Mouse (Mus musculus) hindbrain, embryonic 16.5 days (tissue): ENCODE measurements around the gene Lrtm2. TPM values are rescaled to one million over a fixed set of nuclear protein-coding genes. Genes with fewer than 3 reads are reported as not detected.
A peak's percentile ranks its signal among the peaks of the same experiment; 100 is the strongest.

ENCODE experiments used
- ATAC-seq: fragments of 200-750 bp; cut with Nextera tagmentation; 2 replicates; pipeline ENCODE4 v1.8.0; 2017; ENCODE audit warnings: moderate TSS enrichment, moderate library complexity
- H3K27ac ChIP-seq: fragments of 300-500 bp; sonication (generic); 2 replicates; pipeline ENCODE4 v1.5.1; 2014; ENCODE audit warnings: low read depth, mild to moderate bottlenecking, control low read depth, low read length, moderate library complexity
- H3K27me3 ChIP-seq: fragments of 300-500 bp; sonication (generic); replicated peaks from 2 replicates; pipeline ENCODE4 v1.6.1; 2014; ENCODE audit warnings: low read length; ENCODE audit not compliant: control insufficient read depth, insufficient read depth
- H3K36me3 ChIP-seq: fragments of 300-500 bp; sonication (generic); 2 replicates; pipeline ENCODE4 v1.6.1; 2014; ENCODE audit warnings: mild to moderate bottlenecking, low read length, moderate library complexity, mixed read lengths; ENCODE audit not compliant: control insufficient read depth, insufficient read depth
- H3K4me1 ChIP-seq: fragments of 300-500 bp; sonication (generic); 2 replicates; pipeline ENCODE4 v1.6.1; 2014; ENCODE audit warnings: low read depth, low read length; ENCODE audit not compliant: control insufficient read depth, insufficient read depth
- H3K4me2 ChIP-seq: fragments of 300-500 bp; sonication (generic); 2 replicates; pipeline ENCODE4 v1.6.1; 2014; ENCODE audit warnings: mild to moderate bottlenecking, low read length, control low read depth, moderate library complexity
- H3K4me3 ChIP-seq: fragments of 300-500 bp; sonication (generic); 2 replicates; pipeline ENCODE4 v1.5.1; 2014; ENCODE audit warnings: mild to moderate bottlenecking, low read length, control low read depth, moderate library complexity
- H3K9ac ChIP-seq: fragments of 300-500 bp; sonication (generic); 2 replicates; pipeline ENCODE4 v1.6.1; 2014; ENCODE audit warnings: low read depth, mild to moderate bottlenecking, control low read depth, low read length, moderate library complexity
- H3K9me3 ChIP-seq: fragments of 300-500 bp; sonication (generic); 2 replicates; pipeline ENCODE4 v1.6.1; 2014; ENCODE audit warnings: mild to moderate bottlenecking, low read length, moderate library complexity; ENCODE audit not compliant: control insufficient read depth
- whole genome bisulfite sequencing: fragments of 180-500 bp; shearing (Covaris S2); extraction: QIAGEN DNeasy Blood & Tissue Kit; methylation state at CpG from one replicate; pipeline ENCODE4 v1.1.7; 2014; 5-methylcytosine and 5-hydroxymethylcytosine counted together
- polyA plus RNA-seq: library from polyadenylated mRNA; unstranded; fragments of >200 nt; fragmentation: Nextera tagmentation; extraction: Ambion mirVana; gene quantifications from 2 replicates; pipeline ENCODE4 v1.2.1, GENCODE M21; 2015

Gene Lrtm2
- polyA plus RNA-seq, 1 experiment from 2014 or later = 17.7 TPM

- Histone ChIP-seq H3K27ac (no peak overlapping the region), H3K4me1 (no peaks in the 10 kb centered on the region; the same call in 1 of the 2 replicates), H3K36me3 (no peaks in the 10 kb centered on the region), H3K9me3 (no peaks in the 10 kb centered on the region), H3K27me3 (no peaks in the 10 kb centered on the region), H3K9ac (peak overlapping the region; percentile 36; the same call in 1 of the 2 replicates), H3K4me3 (no peak overlapping the region), H3K4me2 (no peak overlapping the region)
- ATAC-seq = peak; percentile 92
These were observed 10.8 kb upstream of the Lrtm2 start for GRCm38 (mm10) chr6:119341409-119341808.

- no peak for ATAC-seq
- no peak overlapping the region for H3K4me2 ChIP-seq
These were observed 7.8 kb upstream of the Lrtm2 start for GRCm38 (mm10) chr6:119338121-119338912.

GRCm38 (mm10) chr6:119337287-119337686 lies 6.7 kb upstream of the Lrtm2 start:
- no peaks in the 10 kb centered on the region for H3K9me3 ChIP-seq
- H3K27me3 ChIP-seq = no peaks in the 10 kb centered on the region
- no peak overlapping the region for H3K9ac ChIP-seq
- no peaks in the 10 kb centered on the region; the same call in 1 of the 2 replicates for H3K4me1 ChIP-seq
- no peak overlapping the region for H3K4me2 ChIP-seq
- 68% methylated on average over 3 of the region's 3 CpGs for WGBS
- H3K36me3 ChIP-seq = no peaks in the 10 kb centered on the region
- no peak for ATAC-seq
- no peak overlapping the region for H3K27ac ChIP-seq
- no peak overlapping the region for H3K4me3 ChIP-seq

More at GRCm38 (mm10) chr6:119338121-119338912, 7.8 kb upstream of the Lrtm2 start:
- Histone ChIP-seq H3K9ac (no peak overlapping the region), H3K4me1 (no peaks in the 10 kb centered on the region; the same call in 1 of the 2 replicates), H3K27ac (no peak overlapping the region), H3K27me3 (no peaks in the 10 kb centered on the region), H3K4me3 (no peak overlapping the region), H3K36me3 (no peaks in the 10 kb centered on the region), H3K9me3 (no peaks in the 10 kb centered on the region)
- 32% methylated on average over 11 of the region's 11 CpGs for WGBS

- Histone ChIP-seq H3K36me3 (no peaks in the 10 kb centered on the region), H3K9me3 (no peaks in the 10 kb centered on the region), H3K4me2 (no peak overlapping the region), H3K27ac (no peak overlapping the region), H3K4me1 (peaks cover 5% of the 10 kb centered on the region), H3K9ac (no peak overlapping the region), H3K27me3 (no peaks in the 10 kb centered on the region), H3K4me3 (no peak overlapping the region)
- whole genome bisulfite sequencing = 79% methylated on average over 7 of the region's 7 CpGs
- no peak for ATAC-seq
These were observed 5.6 kb upstream of the Lrtm2 start for GRCm38 (mm10) chr6:119336124-119336523.

- Histone ChIP-seq H3K27me3 (no peaks in the 10 kb centered on the region), H3K36me3 (no peaks in the 10 kb centered on the region), H3K27ac (no peak overlapping the region), H3K4me3 (no peak overlapping the region), H3K4me2 (no peak overlapping the region), H3K9me3 (no peaks in the 10 kb centered on the region), H3K4me1 (peaks cover 22% of the 10 kb centered on the region), H3K9ac (no peak overlapping the region)
- ATAC-seq = no peak
- WGBS = 43% methylated on average over 3 of the region's 3 CpGs
These were observed 3.3 kb upstream of the Lrtm2 start for GRCm38 (mm10) chr6:119333831-119334230.

- WGBS = 28% methylated on average over 3 of the region's 3 CpGs
- Histone ChIP-seq H3K4me2 (no peak overlapping the region), H3K27ac (no peak overlapping the region), H3K36me3 (no peaks in the 10 kb centered on the region), H3K27me3 (no peaks in the 10 kb centered on the region), H3K4me3 (no peak overlapping the region), H3K4me1 (peaks cover 25% of the 10 kb centered on the region), H3K9me3 (no peaks in the 10 kb centered on the region), H3K9ac (no peak overlapping the region)
- no peak for ATAC-seq
These were observed 2.6 kb upstream of the Lrtm2 start for GRCm38 (mm10) chr6:119333202-119333601.

- H3K4me2 ChIP-seq = no peak overlapping the region
- H3K9ac ChIP-seq = no peak overlapping the region
- no peaks in the 10 kb centered on the region for H3K9me3 ChIP-seq
- H3K27me3 ChIP-seq = no peaks in the 10 kb centered on the region
- no peak for ATAC-seq
- no peak overlapping the region for H3K4me3 ChIP-seq
- WGBS = 12% methylated on average over 1 of the region's 1 CpGs
- peaks cover 36% of the 10 kb centered on the region for H3K4me1 ChIP-seq
- H3K36me3 ChIP-seq = no peaks in the 10 kb centered on the region
- no peak overlapping the region for H3K27ac ChIP-seq
These were observed 1.5 kb upstream of the Lrtm2 start for GRCm38 (mm10) chr6:119332111-119332510.

- H3K4me1 ChIP-seq = peaks cover 48% of the 10 kb centered on the region
- peak overlapping the region; percentile 87 for H3K27ac ChIP-seq
- H3K36me3 ChIP-seq = no peaks in the 10 kb centered on the region
- no peaks in the 10 kb centered on the region for H3K9me3 ChIP-seq
- WGBS = 7% methylated on average over 6 of the region's 6 CpGs
- peak overlapping the region; percentile 76 for H3K9ac ChIP-seq
- 0 out of 2 replicates have a peak, but pooled peaks have one; percentile 3 for ATAC-seq
- H3K27me3 ChIP-seq = no peaks in the 10 kb centered on the region
- H3K4me2 ChIP-seq = peak overlapping the region; percentile 63
- H3K4me3 ChIP-seq = peak overlapping the region; percentile 58
These were observed 630 bp downstream of the Lrtm2 start for GRCm38 (mm10) chr6:119329936-119330335.

GRCm38 (mm10) chr6:119329215-119329714 lies 1.3 kb downstream of the Lrtm2 start:
- no peaks in the 10 kb centered on the region for H3K36me3 ChIP-seq
- H3K27me3 ChIP-seq = no peaks in the 10 kb centered on the region
- H3K4me2 ChIP-seq = peak overlapping the region; percentile 63
- H3K9ac ChIP-seq = peak overlapping the region; percentile 76
- H3K27ac ChIP-seq = peak overlapping the region; percentile 87
- peaks cover 48% of the 10 kb centered on the region for H3K4me1 ChIP-seq
- 0% methylated on average over 7 of the region's 8 CpGs for WGBS
- no peaks in the 10 kb centered on the region for H3K9me3 ChIP-seq
- peak overlapping the region; percentile 58 for H3K4me3 ChIP-seq
- peak; percentile 90 for ATAC-seq
